8 mouse cellular contexts compared by ENCODE assay signal in genomic region chr9:56089778-56090520, GRCm38 (mm10). TPM values are rescaled to one million over a fixed set of nuclear protein-coding genes. Genes with fewer than 3 reads are reported as not detected.
DNase-seq lines count a peak whose midpoint lies in the region; ATAC-seq and TF ChIP-seq lines count a peak whose summit lies in the region.

Gene Pstpip1, plus strand, starts transcription at chr9:56089962.

- TF ChIP-seq CTCF in E14TG2a.4 (conservative IDR thresholded peaks at IDR 0.05; ENCODE audit: low read length), result no peak

- peak within 1 kb of the TSS; percentile 52 for H3K9ac ChIP-seq in lung, embryonic 16.5 days (ENCODE audit: low read length)

- H3K27me3 ChIP-seq in E14TG2a.4 (ENCODE audit: insufficient read depth, low read length), result peaks cover 28% of the 10 kb centered on the region
- H3K27me3 ChIP-seq in lung, embryonic 16.5 days (ENCODE audit: control insufficient read depth, insufficient read depth, low read depth, low read length), result no peaks in the 10 kb centered on the region

- WGBS in lung, embryonic 16.5 days, result 12% methylated on average over 22 of the region's 22 CpGs

- ATAC-seq in hematopoietic stem cell, adult 5-6 weeks (replicated peaks in 1 of 2; ENCODE audit: insufficient read depth in 1 of 2, low FRiP score in 2 of 2, low TSS enrichment in 1 of 2, low read depth in 1 of 2, poor library complexity in 2 of 2, severe bottlenecking in 2 of 2), result peak; percentile 96 to 97
- ATAC-seq in lung, embryonic 16.5 days (ENCODE audit: low read depth), result peak; percentile 93

- H3K4me1 ChIP-seq in E14TG2a.4 (replicated peaks; ENCODE audit: low read depth, low read length), result peaks cover 28% of the 10 kb centered on the region
- peaks cover 13% of the 10 kb centered on the region for H3K4me1 ChIP-seq in lung, embryonic 16.5 days (replicated peaks; ENCODE audit: control insufficient read depth, insufficient read depth, low read length)

- H3K4me2 ChIP-seq in lung, embryonic 16.5 days (ENCODE audit: low read depth, low read length), result peak within 1 kb of the TSS; percentile 38

- peak within 1 kb of the TSS; percentile 91 for H3K27ac ChIP-seq in lung, embryonic 16.5 days (ENCODE audit: low read length)

- H3K9me3 ChIP-seq in E14TG2a.4 (ENCODE audit: low read length), result no peaks in the 10 kb centered on the region
- H3K9me3 ChIP-seq in lung, embryonic 16.5 days (ENCODE audit: control insufficient read depth, low read length), result no peaks in the 10 kb centered on the region

- peak; percentile 28 for DNase-seq in cerebellum, adult 8-10 months
- DNase-seq in frontal cortex, adult 2 months (ENCODE audit: extremely low spot score in 1 of 2, low spot score in 1 of 2), result peak; percentile 20 to 55
- peak; percentile 74 for DNase-seq in layer of hippocampus, adult 9-11 months
- peak; percentile 49 for DNase-seq in ovary, postnatal 10 days (ENCODE audit: low spot score)
- DNase-seq in thymus, postnatal 0 days (ENCODE audit: low spot score), result peak; percentile 90

- no peaks in the 10 kb centered on the region for H3K36me3 ChIP-seq in E14TG2a.4 (ENCODE audit: insufficient read depth, low read length)
- no peaks in the 10 kb centered on the region for H3K36me3 ChIP-seq in lung, embryonic 16.5 days (ENCODE audit: control insufficient read depth, insufficient read depth, low read length)

- H3K4me3 ChIP-seq in E14TG2a.4 (replicated peaks; ENCODE audit: low read length), result peak within 1 kb of the TSS; percentile 81
- H3K4me3 ChIP-seq in lung, embryonic 16.5 days (ENCODE audit: low read length), result peak within 1 kb of the TSS; percentile 26

RNA-seq across cellular contexts. Expression of gene Pstpip1, which starts in this region (rescaled TPM):
- 4.5 and 6.0 TPM in 2 replicates for polyA plus RNA-seq in frontal cortex, adult 2 months (2012; rRNA removed)
- total RNA-seq in hematopoietic stem cell, adult 5-6 weeks (2017), result 109 and 141 TPM in 2 replicates
- 2.6 and 4.0 TPM in 2 replicates for polyA plus RNA-seq in lung, embryonic 16.5 days (2015; fragmentation: Nextera tagmentation; extraction: Ambion mirVana)
- 68.2 and 72.6 TPM in 2 replicates for polyA plus RNA-seq in thymus, postnatal 0 days (2015; fragmentation: Nextera tagmentation; extraction: Ambion mirVana)

Comparison
In these comparisons a context has a peak if more than half of its experiments do, and no peak if none do; other contexts are left out.
1. Peak in every context shown above with its lines: DNase-seq, ATAC-seq, H3K4me3 ChIP-seq and H3K27ac ChIP-seq.
2. DNase-seq: peak in every context shown above with its lines; median percentile 90 in thymus, postnatal 0 days; 74 in layer of hippocampus, adult 9-11 months; 49 in ovary, postnatal 10 days; 38 in frontal cortex, adult 2 months; 28 in cerebellum, adult 8-10 months.